Mouse (Mus musculus): ENCODE data around the gene Ccnl1. TPM values are rescaled to one million over a fixed set of nuclear protein-coding genes. Genes with fewer than 3 reads are reported as not detected.

Gene Ccnl1
- total RNA-seq (2021): 10 to 100 TPM; 40.0 to 57.9 TPM

- DNase-seq (ENCODE audit: low spot score in 2 of 2): peak; percentile 97
- intact Hi-C loops (cut with DNase I): loop anchor here (2.0 kb wide), 1 partner anchor 17 kb away; no protein-coding TSS in a partner anchor
Measured at GRCm38 (mm10) chr3:65958102-65958839, at the start of gene Ccnl1. Ccnl1 (minus strand) TSS chr3:65958249.

GRCm38 (mm10) chr3:66004989-66005388, 46.9 kb upstream of the Ccnl1 start:
- DNase-seq (ENCODE audit: low spot score in 2 of 2): no peak
- intact Hi-C loops (cut with DNase I): loop anchor here (5.0 kb wide), 2 partner anchors 217 to 232 kb away; no protein-coding TSS in a partner anchor

- intact Hi-C loops (cut with DNase I): loop anchor here (5.0 kb wide), 2 partner anchors 218 to 233 kb away; no protein-coding TSS in a partner anchor
- DNase-seq (ENCODE audit: low spot score in 2 of 2): no peak
Measured at GRCm38 (mm10) chr3:66004220-66004951, 46.3 kb upstream of the Ccnl1 start.

DNA sequence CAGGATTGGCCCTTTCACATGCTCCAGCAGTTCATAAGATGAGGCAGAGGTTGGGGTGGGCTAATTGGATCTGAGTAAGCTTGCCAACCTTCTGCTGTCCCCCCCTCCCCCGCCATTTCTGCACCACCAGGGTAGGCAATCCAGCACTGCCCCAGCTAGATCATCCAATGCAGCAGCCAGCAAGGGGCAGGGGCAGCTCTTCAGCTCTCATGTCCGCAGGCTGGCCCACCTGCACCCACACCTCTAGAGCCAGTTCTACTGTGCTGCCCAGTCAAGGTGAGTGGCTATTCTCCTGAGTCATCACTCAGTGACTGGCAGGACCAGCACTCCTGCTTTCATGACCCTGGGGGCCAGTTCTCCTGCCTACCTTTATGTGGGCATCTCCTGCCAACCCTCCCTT, 42.4 kb upstream of the Ccnl1 start:
- intact Hi-C loops (cut with DNase I): loop anchor here (5.0 kb wide), 2 partner anchors 222 to 237 kb away; no protein-coding TSS in a partner anchor
- no peak for DNase-seq (ENCODE audit: low spot score in 2 of 2)

GRCm38 (mm10) chr3:65997360-65998008, 39.4 kb upstream of the Ccnl1 start:
- intact Hi-C loops (cut with DNase I): no loop called here
- DNase-seq (ENCODE audit: low spot score in 2 of 2): no peak

DNA sequence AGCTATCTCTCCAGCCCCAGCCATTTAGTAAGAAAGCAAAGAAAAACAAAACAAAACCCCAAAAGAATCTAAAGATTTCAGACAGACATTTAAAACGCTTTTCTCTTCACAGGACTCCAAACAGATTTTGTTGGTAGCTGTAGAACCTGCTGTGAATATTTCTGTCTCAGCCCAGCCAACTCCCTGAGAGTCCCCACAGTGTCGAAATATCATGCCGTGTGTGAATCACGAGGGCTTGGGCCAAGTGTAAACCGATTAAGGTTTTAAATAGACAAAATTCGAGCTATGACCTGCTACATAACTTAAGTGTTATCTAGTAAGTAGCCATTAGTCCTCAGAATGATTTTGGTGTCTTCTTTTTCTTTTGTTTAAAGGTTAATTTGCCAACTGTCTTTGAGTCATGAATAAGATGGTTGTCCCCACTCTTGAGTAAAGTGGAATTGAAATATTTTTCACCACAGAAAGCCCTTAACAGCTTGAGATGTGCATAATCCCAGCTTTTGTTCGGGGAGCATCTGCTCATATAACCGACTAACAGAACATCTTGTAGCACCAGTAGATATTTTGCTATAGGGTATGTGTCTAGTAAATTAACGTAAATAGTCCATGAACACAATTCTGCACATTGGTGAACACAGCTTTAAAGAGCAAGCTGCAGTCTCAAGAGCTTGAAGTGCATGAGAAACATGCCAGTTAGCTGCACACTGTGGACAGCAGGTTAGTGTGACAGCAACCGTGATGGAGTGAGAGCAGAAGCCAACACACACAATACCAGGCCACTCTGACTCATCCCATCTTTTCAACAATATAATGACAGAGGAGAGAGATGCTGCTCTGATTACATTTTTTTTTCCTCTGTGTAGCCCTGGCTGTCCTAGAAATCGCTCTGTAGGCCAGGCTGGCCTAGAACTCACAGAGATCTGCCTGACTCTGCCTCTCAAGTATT, 34.6 kb upstream of the Ccnl1 start:
- intact Hi-C loops (cut with DNase I): loop anchor here (5.0 kb wide), 1 partner anchor 55 kb away; no protein-coding TSS in a partner anchor
- DNase-seq (ENCODE audit: low spot score in 2 of 2): no peak

- intact Hi-C loops (cut with DNase I): loop anchor here (5.0 kb wide), 1 partner anchor 54 kb away; no protein-coding TSS in a partner anchor
- DNase-seq (ENCODE audit: low spot score in 2 of 2): peak; percentile 5 to 6
Measured at GRCm38 (mm10) chr3:65990957-65991646, 33.1 kb upstream of the Ccnl1 start.

- intact Hi-C loops (cut with DNase I): loop anchor here (5.0 kb wide), 1 partner anchor 53 kb away; no protein-coding TSS in a partner anchor
- no peak for DNase-seq (ENCODE audit: low spot score in 2 of 2)
Measured at GRCm38 (mm10) chr3:65990524-65990923, 32.5 kb upstream of the Ccnl1 start.

- no peak for DNase-seq (ENCODE audit: low spot score in 2 of 2)
- intact Hi-C loops (cut with DNase I): loop anchor here (5.0 kb wide), 1 partner anchor 37 kb away; no protein-coding TSS in a partner anchor
Measured at GRCm38 (mm10) chr3:65988711-65989495, 30.9 kb upstream of the Ccnl1 start.

DNA sequence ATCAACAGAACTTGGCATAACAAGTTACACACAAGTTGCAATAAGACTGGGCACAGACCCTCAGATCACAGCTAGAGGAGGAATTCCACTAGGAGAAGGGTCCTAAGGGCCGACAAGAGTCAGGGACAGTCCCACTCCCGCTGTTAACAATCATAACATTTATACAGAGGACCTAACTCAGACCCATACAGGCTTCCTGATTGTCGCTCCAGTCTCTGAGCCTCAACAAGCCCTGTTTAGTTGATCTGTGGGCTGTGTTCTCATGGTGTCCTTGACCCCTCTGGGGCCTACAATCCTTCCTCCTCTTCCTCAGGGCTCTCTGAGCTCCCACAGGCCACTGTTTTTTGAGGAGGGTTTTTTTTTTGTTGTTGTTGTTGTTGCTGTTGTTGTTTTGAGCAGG, 18.2 kb upstream of the Ccnl1 start:
- DNase-seq (ENCODE audit: low spot score in 2 of 2): no peak
- intact Hi-C loops (cut with DNase I): no loop called here

- intact Hi-C loops (cut with DNase I): loop anchor here (2.0 kb wide), 1 partner anchor 17 kb away; the partner anchor contains the start of gene Ccnl1
- no peak for DNase-seq (ENCODE audit: low spot score in 2 of 2)
Measured at GRCm38 (mm10) chr3:65975317-65975716, 17.3 kb upstream of the Ccnl1 start.

GRCm38 (mm10) chr3:65974232-65975058, 16.4 kb upstream of the Ccnl1 start:
- intact Hi-C loops (cut with DNase I): loop anchor here (2.0 kb wide), 1 partner anchor 16 kb away; the partner anchor contains the start of gene Ccnl1
- DNase-seq (ENCODE audit: low spot score in 2 of 2): peak; percentile 98 to 99

- intact Hi-C loops (cut with DNase I): loop anchor here (2.0 kb wide), 1 partner anchor 15 kb away; the partner anchor contains the start of gene Ccnl1
- DNase-seq (ENCODE audit: low spot score in 2 of 2): no peak
Measured at GRCm38 (mm10) chr3:65973501-65974231, 15.6 kb upstream of the Ccnl1 start.

DNA sequence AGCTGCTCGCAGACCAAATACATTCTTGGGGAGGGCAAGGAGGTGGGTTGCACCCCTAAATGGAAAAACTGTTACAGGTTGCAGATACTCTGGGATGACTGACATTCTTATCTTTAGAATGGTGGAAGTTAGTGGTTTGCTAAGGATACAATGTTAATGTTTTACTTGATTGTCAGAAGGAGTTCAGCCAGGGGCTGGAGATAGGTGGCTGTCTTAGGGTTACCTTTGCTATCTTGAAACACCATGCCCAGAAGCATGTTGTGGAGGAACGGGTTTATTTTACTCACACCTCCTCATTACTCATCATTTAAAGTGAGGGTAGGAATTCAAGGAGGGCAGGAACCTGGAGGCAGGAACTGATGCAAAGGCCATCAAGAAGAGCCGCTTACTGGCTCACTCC, 11.1 kb upstream of the Ccnl1 start:
- intact Hi-C loops (cut with DNase I): no loop called here
- DNase-seq (ENCODE audit: low spot score in 2 of 2): no peak

GRCm38 (mm10) chr3:65966360-65966759, 8.3 kb upstream of the Ccnl1 start:
- intact Hi-C loops (cut with DNase I): no loop called here
- no peak for DNase-seq (ENCODE audit: low spot score in 2 of 2)

All from left cerebral cortex, postnatal 36 days (tissue).